Mouse (Mus musculus) embryonic facial prominence, embryonic 10.5 days (tissue): Measurements from ENCODE around the gene Atp1a2. TPM values are rescaled to one million over a fixed set of nuclear protein-coding genes. Genes with fewer than 3 reads are reported as not detected.
A peak's percentile ranks its signal among the peaks of the same experiment; 100 is the strongest.

ENCODE experiments used
- DNase-seq: peaks from one replicate; pipeline ENCODE4 v3.0.0-alpha.2; 2017; ENCODE audit warnings: low spot score
- H3K27ac ChIP-seq: fragments of 300-500 bp; sonication (generic); replicated peaks from 2 replicates; pipeline ENCODE4 v1.5.1; 2016; ENCODE audit warnings: mild to moderate bottlenecking
- H3K27me3 ChIP-seq: fragments of 300-500 bp; sonication (generic); replicated peaks from 2 replicates; pipeline ENCODE4 v1.6.1; 2016; ENCODE audit warnings: low read depth, mild to moderate bottlenecking; ENCODE audit not compliant: poor library complexity, severe bottlenecking
- H3K36me3 ChIP-seq: fragments of 300-500 bp; sonication (generic); replicated peaks from 2 replicates; pipeline ENCODE4 v1.6.1; 2016; ENCODE audit warnings: mild to moderate bottlenecking, moderate library complexity
- H3K4me1 ChIP-seq: fragments of 300-500 bp; sonication (generic); 2 replicates; pipeline ENCODE4 v1.6.1; 2016
- H3K4me3 ChIP-seq: fragments of 300-500 bp; sonication (generic); 2 replicates; pipeline ENCODE4 v1.5.1; 2016; ENCODE audit warnings: mild to moderate bottlenecking, moderate library complexity
- H3K9me3 ChIP-seq: fragments of 300-500 bp; sonication (generic); 2 replicates; pipeline ENCODE4 v1.6.1; 2016; ENCODE audit warnings: mild to moderate bottlenecking
- WGBS: fragments of 180-500 bp; shearing (Covaris S2); methylation state at CpG from one replicate; pipeline ENCODE4 v1.1.7; 2016; 5-methylcytosine and 5-hydroxymethylcytosine counted together
- polyA plus RNA-seq: library from polyadenylated mRNA; unstranded; fragments of >200 nt; fragmentation: Nextera tagmentation; extraction: Ambion mirVana; gene quantifications from 2 replicates; pipeline ENCODE4 v1.2.1, GENCODE M21; 2016

The Atp1a2 gene
- polyA plus RNA-seq, 1 experiment from 2014 or later: 1.4 TPM

DNA sequence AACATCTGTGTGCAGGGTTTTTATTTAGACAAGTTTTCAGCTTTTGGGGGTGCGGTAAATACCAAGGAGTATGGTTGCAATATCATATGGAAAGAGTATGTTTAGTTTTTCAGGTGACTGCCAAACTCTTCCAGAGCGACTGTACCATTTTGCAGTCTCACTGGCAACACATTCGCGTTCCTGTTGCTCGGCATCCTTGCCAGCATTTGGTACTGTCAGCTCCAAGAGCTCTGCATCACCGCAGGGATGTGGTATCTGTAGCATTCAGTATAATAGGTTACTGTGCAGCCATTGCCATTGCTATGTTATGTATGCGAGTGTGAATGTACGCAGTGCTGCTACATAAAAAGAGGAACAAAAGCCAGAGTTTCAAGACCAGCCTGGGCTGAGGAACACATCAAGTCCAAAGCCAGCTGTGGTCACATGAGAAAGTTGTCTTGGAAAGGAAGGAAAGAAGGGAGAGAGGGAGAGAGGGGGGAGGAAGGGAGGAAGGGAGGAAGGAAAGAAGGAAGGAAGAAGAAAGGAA is 33.6 kb upstream of the Atp1a2 start:
- H3K9me3 ChIP-seq: no peaks in the 10 kb centered on the region
- no peak overlapping the region for H3K27ac ChIP-seq
- H3K36me3 ChIP-seq: no peaks in the 10 kb centered on the region
- WGBS: 78% methylated on average over 8 of the region's 8 CpGs
- H3K4me1 ChIP-seq: peaks cover 9% of the 10 kb centered on the region
- no peak for DNase-seq
- no peak overlapping the region for H3K4me3 ChIP-seq
- peaks cover 71% of the 10 kb centered on the region for H3K27me3 ChIP-seq

DNA sequence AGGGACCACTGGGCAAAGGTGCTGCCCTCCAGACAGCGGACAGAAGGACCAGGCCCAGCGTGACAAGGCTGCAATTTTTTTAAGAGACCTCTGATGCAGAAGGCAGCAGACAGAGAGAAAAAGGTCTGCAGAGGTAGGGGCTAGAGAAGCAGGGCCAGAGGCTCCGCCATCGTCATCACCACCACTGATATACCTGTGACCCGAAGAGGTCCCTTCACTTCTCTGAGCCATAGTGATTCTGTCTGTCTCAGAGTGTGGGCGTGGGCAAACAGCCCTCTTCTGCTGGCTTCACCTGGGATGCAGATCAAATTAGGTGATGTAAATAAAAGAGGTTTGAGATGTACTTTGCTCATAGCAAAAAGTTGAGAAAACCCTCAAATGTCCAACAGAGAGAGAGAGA is 31.8 kb upstream of the Atp1a2 start:
- no peak for DNase-seq
- 73% methylated on average over 6 of the region's 6 CpGs for WGBS
- H3K27ac ChIP-seq: no peak overlapping the region

DNA sequence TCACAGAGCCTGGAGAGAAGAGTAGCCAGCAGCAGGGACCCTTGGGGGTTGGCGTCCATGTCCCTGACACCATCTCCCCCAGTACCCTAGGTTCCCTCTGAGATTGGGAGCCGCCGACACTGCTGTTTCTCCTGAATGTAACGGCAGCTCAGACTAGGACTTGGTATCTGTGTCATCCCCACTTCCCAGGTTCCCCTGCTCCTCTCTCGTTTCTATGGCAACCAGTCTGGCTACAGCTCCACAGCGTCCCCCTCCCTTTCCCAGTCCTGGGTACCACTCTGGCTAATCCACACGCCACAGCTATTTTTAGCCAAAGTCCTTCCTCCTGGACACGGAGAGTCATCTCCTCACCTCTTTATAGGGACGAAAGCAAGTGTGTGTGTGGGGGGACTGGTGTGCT is 31.3 kb upstream of the Atp1a2 start, which contains the start of gene Kcnj9:
Gene Kcnj9, minus strand, starts transcription at position 188 of the 400 bp plus-strand sequence.
- WGBS: 36% methylated on average over 9 of the region's 9 CpGs
- Histone ChIP-seq H3K4me3 (no peak within 1 kb of the TSS), H3K27ac (no peak within 1 kb of the TSS), H3K9me3 (no peaks in the 10 kb centered on the region), H3K36me3 (no peaks in the 10 kb centered on the region), H3K27me3 (peaks cover 88% of the 10 kb centered on the region), H3K4me1 (peaks cover 19% of the 10 kb centered on the region)
- no peak for DNase-seq

More for the DNA sequence above, 31.8 kb upstream of the Atp1a2 start:
- Histone ChIP-seq H3K36me3 (no peaks in the 10 kb centered on the region), H3K9me3 (no peaks in the 10 kb centered on the region), H3K4me3 (no peak overlapping the region), H3K4me1 (peaks cover 19% of the 10 kb centered on the region), H3K27me3 (peaks cover 88% of the 10 kb centered on the region)

DNA sequence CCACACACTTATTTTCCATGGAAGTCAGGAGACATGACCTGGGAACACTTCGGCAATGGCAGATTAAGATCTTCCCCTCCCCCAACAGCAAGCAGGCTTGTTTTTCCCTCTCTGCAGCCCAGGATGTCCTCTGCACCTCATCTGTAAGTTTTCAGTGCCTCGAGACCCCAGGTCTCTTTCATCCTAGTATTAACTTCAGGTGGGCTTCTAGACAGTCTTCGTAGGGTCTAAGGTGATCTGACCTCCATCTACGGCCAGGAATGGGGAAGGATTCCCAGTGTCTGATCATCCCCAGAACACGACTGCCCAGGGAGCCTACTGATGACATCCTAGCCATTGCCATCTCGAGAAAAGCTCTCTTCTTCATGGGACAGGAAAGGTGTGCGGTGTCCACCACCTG is 30.6 kb upstream of the Atp1a2 start:
- 79% methylated on average over 7 of the region's 7 CpGs for WGBS
- Histone ChIP-seq H3K27ac (no peak overlapping the region), H3K27me3 (peaks cover 88% of the 10 kb centered on the region)

DNA sequence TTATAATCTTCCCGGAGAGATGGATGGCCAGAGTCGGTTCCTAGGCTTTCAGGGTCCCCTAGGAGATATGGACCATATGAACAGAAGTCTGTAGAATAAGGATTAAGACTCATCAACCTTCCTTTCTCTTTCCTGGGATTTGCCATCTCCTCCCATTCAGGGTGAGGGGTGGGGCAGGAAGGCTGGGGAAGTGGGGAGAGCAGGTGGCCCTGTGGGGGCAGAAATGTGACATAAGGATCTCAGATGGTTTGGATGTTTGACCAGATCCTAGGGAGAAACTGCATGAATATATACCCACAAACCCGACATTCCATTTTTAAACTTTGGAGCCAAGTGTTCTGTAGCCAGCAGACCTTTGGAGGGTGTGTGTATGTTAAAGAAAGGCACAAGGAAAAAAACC is 30.2 kb upstream of the Atp1a2 start:
- Histone ChIP-seq H3K9me3 (no peaks in the 10 kb centered on the region), H3K27ac (no peak overlapping the region)
- DNase-seq: no peak

More for the DNA sequence above, 30.6 kb upstream of the Atp1a2 start:
- peaks cover 19% of the 10 kb centered on the region for H3K4me1 ChIP-seq
- no peaks in the 10 kb centered on the region for H3K9me3 ChIP-seq
- no peaks in the 10 kb centered on the region for H3K36me3 ChIP-seq
- no peak for DNase-seq
- H3K4me3 ChIP-seq: no peak overlapping the region

DNA sequence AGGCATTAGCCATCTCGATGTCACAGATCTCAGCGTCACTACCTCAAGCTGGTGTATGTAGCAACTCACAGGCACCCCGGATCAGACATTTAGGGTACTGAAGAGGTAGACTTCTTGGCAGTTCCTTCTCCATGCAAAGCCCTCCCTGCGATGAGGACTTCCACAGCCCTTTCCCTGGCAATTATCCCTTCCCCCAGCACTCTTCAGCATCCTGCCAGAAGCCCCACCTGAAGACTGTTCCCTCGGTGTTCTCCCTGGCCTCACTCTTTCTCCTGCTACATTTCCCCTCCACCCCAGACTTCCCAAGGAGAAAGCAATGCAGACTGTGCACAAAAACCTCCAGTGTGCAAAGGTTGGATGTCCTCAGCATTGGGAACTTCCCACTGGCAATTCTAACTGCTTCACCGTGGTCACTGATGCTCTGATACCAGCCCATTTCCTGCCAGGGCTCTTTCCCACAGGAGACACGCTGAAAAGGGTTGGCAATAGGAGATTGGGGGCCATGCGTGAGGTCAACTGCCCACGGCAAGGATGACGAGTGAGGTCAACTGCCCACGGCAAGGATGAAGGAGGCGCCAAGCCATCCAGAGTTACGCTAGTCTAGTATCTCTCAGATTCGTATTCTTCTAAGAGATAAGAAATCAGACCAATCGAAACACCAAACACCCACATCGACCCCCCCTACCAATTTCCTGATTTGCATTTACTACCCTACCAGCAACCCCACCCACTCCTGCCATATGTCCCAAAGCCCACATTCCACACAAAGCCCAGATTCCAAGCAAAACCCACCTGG is 29.5 kb upstream of the Atp1a2 start:
- peaks cover 95% of the 10 kb centered on the region for H3K27me3 ChIP-seq
- no peaks in the 10 kb centered on the region for H3K36me3 ChIP-seq
- DNase-seq: no peak
- no peaks in the 10 kb centered on the region for H3K9me3 ChIP-seq
- 85% methylated on average over 16 of the region's 16 CpGs for WGBS
- no peak overlapping the region for H3K27ac ChIP-seq
- H3K4me1 ChIP-seq: peaks cover 26% of the 10 kb centered on the region
- H3K4me3 ChIP-seq: no peak overlapping the region

More for the DNA sequence above, 30.2 kb upstream of the Atp1a2 start:
- peaks cover 88% of the 10 kb centered on the region for H3K27me3 ChIP-seq
- H3K36me3 ChIP-seq: no peaks in the 10 kb centered on the region
- H3K4me3 ChIP-seq: no peak overlapping the region
- WGBS: 86% methylated on average over 3 of the region's 3 CpGs
- H3K4me1 ChIP-seq: peaks cover 22% of the 10 kb centered on the region

DNA sequence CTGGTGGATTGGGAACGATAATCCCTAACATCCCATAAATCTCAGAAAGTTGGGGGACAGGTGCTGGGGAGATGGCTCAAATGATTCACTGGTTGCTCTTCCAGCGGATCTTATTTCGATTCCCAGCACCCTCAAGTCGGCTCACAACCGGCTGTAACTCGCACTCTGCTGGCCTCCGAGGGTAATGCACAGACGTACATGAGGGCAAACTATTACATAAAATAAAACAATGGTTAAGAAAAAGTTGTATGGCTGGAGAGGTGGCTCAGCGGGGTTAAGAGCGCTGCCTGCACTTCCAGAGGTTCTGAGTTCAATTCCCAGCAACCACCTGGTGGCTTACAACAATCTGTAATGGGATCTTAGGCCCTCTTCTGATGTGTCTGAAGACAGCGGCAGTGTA is 28.8 kb upstream of the Atp1a2 start:
- Histone ChIP-seq H3K4me1 (peaks cover 26% of the 10 kb centered on the region), H3K27me3 (peaks cover 99% of the 10 kb centered on the region), H3K4me3 (peak overlapping the region; percentile 60), H3K36me3 (no peaks in the 10 kb centered on the region), H3K9me3 (no peaks in the 10 kb centered on the region), H3K27ac (no peak overlapping the region; the same call in 1 of the 2 replicates)
- DNase-seq: no peak
- WGBS: 60% methylated on average over 11 of the region's 11 CpGs

DNA sequence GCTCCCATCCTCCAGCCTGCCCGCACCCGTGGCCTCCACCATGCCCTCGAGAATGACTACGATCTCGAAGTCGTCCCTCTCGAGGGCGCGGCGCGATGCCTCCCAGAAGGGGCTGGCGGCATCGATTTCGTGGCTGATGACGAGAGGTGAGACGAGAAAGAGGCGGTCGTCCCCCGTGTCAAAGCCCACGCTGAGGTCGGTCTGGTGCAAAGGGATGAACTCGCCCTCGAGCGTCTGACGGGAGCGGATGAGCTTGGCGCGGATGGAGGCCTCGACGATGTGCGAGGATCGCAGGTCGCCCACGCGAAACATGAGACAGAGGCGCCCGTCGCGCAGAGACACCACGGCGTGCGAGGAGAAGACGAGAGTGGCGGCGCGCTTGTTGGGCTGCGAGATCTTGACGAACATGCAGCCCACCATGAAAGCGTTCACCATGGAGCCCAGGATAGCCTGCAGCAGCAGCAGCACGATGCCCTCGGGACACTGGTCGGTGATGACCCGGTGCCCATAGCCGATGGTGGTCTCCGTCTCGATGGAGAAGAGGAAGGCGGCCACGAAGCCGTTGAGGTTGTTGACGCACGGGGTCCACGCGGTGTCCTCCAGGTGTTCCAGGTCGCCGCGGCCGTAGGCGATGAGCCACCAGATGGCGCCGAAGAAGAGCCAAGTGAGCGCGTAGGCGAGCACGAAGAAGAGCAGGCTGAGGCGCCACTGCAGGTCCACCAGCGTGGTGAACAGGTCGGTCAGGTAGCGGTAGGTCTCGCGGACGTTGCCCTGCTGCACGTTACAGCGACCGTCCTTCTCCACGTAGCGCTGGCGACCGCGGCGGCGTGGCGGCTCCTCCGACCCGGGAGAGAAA is 28.0 kb upstream of the Atp1a2 start:
- Histone ChIP-seq H3K9me3 (no peaks in the 10 kb centered on the region), H3K36me3 (no peaks in the 10 kb centered on the region), H3K4me3 (peak overlapping the region; percentile 60), H3K27me3 (peaks cover 98% of the 10 kb centered on the region), H3K4me1 (peaks cover 27% of the 10 kb centered on the region), H3K27ac (peak overlapping the region; percentile 27; the same call in 1 of the 2 replicates)
- peak; percentile 80 for DNase-seq
- WGBS: 22% methylated on average over 94 of the region's 94 CpGs

DNA sequence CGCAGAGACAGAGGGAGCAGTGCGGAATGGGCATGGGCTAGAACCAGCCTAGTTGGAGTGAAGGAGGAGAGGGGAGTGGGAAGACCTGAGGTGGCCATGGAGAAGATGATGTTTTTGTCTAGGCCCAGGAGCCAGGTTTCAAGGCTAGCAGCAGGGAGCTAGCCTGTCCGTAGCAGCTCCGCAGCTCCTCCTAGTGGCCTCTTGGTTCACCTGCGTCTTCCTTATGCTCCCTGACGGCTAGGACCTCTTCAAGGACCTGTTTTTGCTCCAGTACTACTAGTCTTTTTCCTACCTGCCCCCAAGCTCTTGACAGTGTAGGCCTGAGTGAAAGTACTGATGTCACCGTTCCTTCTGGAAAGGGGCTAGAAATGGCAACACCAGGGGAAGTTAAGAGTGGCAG is 26.9 kb upstream of the Atp1a2 start:
- DNase-seq: peak; percentile 82
- Histone ChIP-seq H3K9me3 (no peaks in the 10 kb centered on the region), H3K4me3 (no peak overlapping the region), H3K4me1 (peaks cover 38% of the 10 kb centered on the region), H3K27ac (peak overlapping the region; percentile 19; the same call in 1 of the 2 replicates), H3K36me3 (no peaks in the 10 kb centered on the region), H3K27me3 (peaks cover 86% of the 10 kb centered on the region)
- 9% methylated on average over 7 of the region's 7 CpGs for WGBS

DNA sequence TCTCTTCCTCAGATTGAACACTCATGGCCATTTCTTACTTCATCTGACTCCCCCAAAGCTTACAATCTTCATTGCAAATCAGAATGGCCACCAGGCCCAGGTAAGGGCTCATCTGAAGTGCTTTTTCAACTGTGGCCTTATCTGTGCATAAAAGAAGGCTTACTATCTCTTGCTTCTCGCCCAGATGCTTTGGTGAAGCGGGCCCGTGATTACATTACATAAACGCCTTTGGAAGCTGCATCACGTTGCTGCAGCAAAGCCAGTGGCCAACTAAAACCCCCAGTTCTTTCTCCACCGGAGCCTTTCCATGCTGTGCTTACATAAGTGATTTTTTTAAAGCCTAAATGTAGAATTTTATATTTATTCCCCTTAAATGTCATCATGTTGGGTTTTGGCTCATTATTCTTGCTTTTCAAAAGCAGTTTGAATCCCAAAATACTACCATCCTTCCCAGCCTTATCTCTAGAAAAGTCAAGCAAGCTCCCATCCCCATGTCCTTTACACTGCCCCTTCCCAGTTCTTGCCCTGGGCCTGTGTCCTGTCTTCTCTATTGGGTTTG is 26.0 kb upstream of the Atp1a2 start:
- H3K27me3 ChIP-seq: peaks cover 78% of the 10 kb centered on the region
- no peaks in the 10 kb centered on the region for H3K9me3 ChIP-seq
- no peak for DNase-seq
- peaks cover 38% of the 10 kb centered on the region for H3K4me1 ChIP-seq
- WGBS: 57% methylated on average over 6 of the region's 6 CpGs
- H3K27ac ChIP-seq: no peak overlapping the region
- H3K36me3 ChIP-seq: peaks cover 7% of the 10 kb centered on the region; the same call in 1 of the 2 replicates
- no peak overlapping the region for H3K4me3 ChIP-seq

DNA sequence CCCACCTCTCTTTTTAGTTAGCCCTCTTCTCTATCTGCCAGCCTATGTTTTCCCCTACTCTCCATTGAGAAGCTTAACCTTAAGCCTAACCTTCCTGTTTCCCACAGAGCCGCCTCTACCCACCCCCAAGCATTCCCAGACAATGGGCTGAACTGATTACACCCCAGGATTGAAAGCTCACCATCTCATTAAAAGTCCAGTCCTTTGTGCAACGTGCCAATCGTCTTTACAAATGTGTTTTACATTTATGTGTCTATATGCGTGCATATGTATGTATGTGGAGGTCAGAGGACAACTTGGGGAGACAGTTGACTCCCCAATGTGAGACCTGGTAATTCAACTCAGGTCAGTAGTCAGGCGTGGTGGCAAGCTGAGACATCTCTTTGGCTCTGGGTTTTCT is 25.4 kb upstream of the Atp1a2 start:
- no peak overlapping the region for H3K4me3 ChIP-seq
- WGBS: 20% methylated on average over 5 of the region's 5 CpGs
- no peaks in the 10 kb centered on the region for H3K9me3 ChIP-seq
- peaks cover 72% of the 10 kb centered on the region for H3K27me3 ChIP-seq
- no peak for DNase-seq
- peaks cover 40% of the 10 kb centered on the region for H3K4me1 ChIP-seq
- no peak overlapping the region for H3K27ac ChIP-seq
- peaks cover 13% of the 10 kb centered on the region for H3K36me3 ChIP-seq

DNA sequence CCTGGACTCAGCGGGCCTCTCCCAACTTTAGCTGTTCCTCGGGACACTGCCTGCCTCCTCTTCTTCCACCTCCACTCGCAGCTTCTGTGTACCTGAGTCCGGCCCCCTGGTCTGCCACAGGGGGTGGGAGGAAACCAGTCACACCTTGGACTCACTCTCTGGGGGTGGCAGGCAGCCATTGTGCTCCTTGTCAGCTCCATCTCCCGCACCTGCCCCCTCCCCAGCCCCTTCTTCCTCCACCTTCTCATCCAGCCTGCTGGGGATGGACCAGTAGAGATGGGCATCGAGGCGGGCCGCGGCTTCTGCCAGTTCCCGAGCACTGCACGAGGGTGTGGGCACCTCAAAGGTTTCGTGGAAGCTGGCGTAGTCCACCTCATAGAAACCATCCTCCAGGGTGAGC is 24.9 kb upstream of the Atp1a2 start:
- Histone ChIP-seq H3K27me3 (peaks cover 71% of the 10 kb centered on the region), H3K27ac (peak overlapping the region; percentile 31; the same call in 1 of the 2 replicates), H3K4me1 (peaks cover 45% of the 10 kb centered on the region), H3K36me3 (peaks cover 18% of the 10 kb centered on the region), H3K9me3 (no peaks in the 10 kb centered on the region), H3K4me3 (no peak overlapping the region)
- WGBS: 56% methylated on average over 13 of the region's 13 CpGs
- DNase-seq: no peak
